In genomic region chr12:83927747-83928146, GRCm38 (mm10) we compare ENCODE assay signal across 14 mouse cellular contexts. TPM values are rescaled to one million over a fixed set of nuclear protein-coding genes. Genes with fewer than 3 reads are reported as not detected.
DNase-seq lines count a peak whose midpoint lies in the region; ATAC-seq and TF ChIP-seq lines count a peak whose summit lies in the region.
"Had no signal": no experiment of that assay in that cellular context is flagged by ENCODE, and none has a peak within 500 bp of the region (broad histone marks: within the 10 kb centered on the region; RNA-seq: fewer than 3 reads in every experiment).

No protein-coding gene starts in this region.

- H3K27ac ChIP-seq in stomach, embryonic 16.5 days (ENCODE audit: low read length), result peak overlapping the region; percentile 54
- no peak overlapping the region for H3K27ac ChIP-seq in stomach, postnatal 0 days (replicated peaks)
- H3K27ac ChIP-seq in lung, embryonic 16.5 days (ENCODE audit: low read length), result peak overlapping the region; percentile 52; the same call in 1 of the 2 replicates
- H3K27ac ChIP-seq in forebrain, embryonic 11.5 days (ENCODE audit: low read depth, low read length), result no peak overlapping the region
- no peak overlapping the region for H3K27ac ChIP-seq in hindbrain, embryonic 12.5 days
- H3K27ac ChIP-seq: limb, embryonic 12.5 days had no signal

- H3K4me3 ChIP-seq in stomach, embryonic 16.5 days (replicated peaks; ENCODE audit: low read length), result no peak overlapping the region
- no peak overlapping the region for H3K4me3 ChIP-seq in stomach, postnatal 0 days (ENCODE audit: low read depth, low read length)
- no peak overlapping the region for H3K4me3 ChIP-seq in lung, embryonic 16.5 days (ENCODE audit: low read length)
- H3K4me3 ChIP-seq in forebrain, embryonic 11.5 days (ENCODE audit: low read depth, low read length), result no peak overlapping the region
- H3K4me3 ChIP-seq in hindbrain, embryonic 12.5 days, result no peak overlapping the region
- H3K4me3 ChIP-seq: limb, embryonic 12.5 days had no signal

- TF ChIP-seq CTCF in stomach, postnatal 0 days (IDR thresholded peaks at IDR 0.05; ENCODE audit: low read depth), result no peak

- no peak overlapping the region for H3K4me2 ChIP-seq in stomach, embryonic 16.5 days (ENCODE audit: low read depth, low read length)
- H3K4me2 ChIP-seq in stomach, postnatal 0 days (replicated peaks; ENCODE audit: low read depth), result no peak overlapping the region
- H3K4me2 ChIP-seq in lung, embryonic 16.5 days (ENCODE audit: low read depth, low read length), result no peak overlapping the region
- no peak overlapping the region for H3K4me2 ChIP-seq in forebrain, embryonic 11.5 days (ENCODE audit: low read depth, low read length, severe bottlenecking)
- no peak overlapping the region for H3K4me2 ChIP-seq in hindbrain, embryonic 12.5 days (replicated peaks)
- H3K4me2 ChIP-seq: limb, embryonic 12.5 days had no signal

- no peak overlapping the region for H3K9ac ChIP-seq in stomach, embryonic 16.5 days (ENCODE audit: low read length)
- no peak overlapping the region for H3K9ac ChIP-seq in stomach, postnatal 0 days (ENCODE audit: low read length)
- no peak overlapping the region for H3K9ac ChIP-seq in lung, embryonic 16.5 days (ENCODE audit: low read length)
- no peak overlapping the region for H3K9ac ChIP-seq in forebrain, embryonic 11.5 days (ENCODE audit: low read length)
- no peak overlapping the region for H3K9ac ChIP-seq in hindbrain, embryonic 12.5 days
- H3K9ac ChIP-seq: limb, embryonic 12.5 days had no signal

- peaks cover 2% of the 10 kb centered on the region for H3K4me1 ChIP-seq in stomach, embryonic 16.5 days (ENCODE audit: control insufficient read depth, insufficient read depth, low read length)
- no peaks in the 10 kb centered on the region for H3K4me1 ChIP-seq in stomach, postnatal 0 days (replicated peaks; ENCODE audit: control insufficient read depth, insufficient read depth)
- H3K4me1 ChIP-seq in lung, embryonic 16.5 days (replicated peaks; ENCODE audit: control insufficient read depth, insufficient read depth, low read length), result peaks cover 19% of the 10 kb centered on the region
- H3K4me1 ChIP-seq in forebrain, embryonic 11.5 days (replicated peaks; ENCODE audit: control insufficient read depth, insufficient read depth, low read length), result peaks cover 2% of the 10 kb centered on the region; the same call in 1 of the 2 replicates
- peaks cover 4% of the 10 kb centered on the region for H3K4me1 ChIP-seq in hindbrain, embryonic 12.5 days

- TF ChIP-seq EP300 in stomach, postnatal 0 days (optimal IDR thresholded peaks at IDR 0.05), result no peak

- H3K9me3 ChIP-seq in stomach, embryonic 16.5 days (replicated peaks; ENCODE audit: control insufficient read depth, low read length), result no peaks in the 10 kb centered on the region
- no peaks in the 10 kb centered on the region for H3K9me3 ChIP-seq in stomach, postnatal 0 days (ENCODE audit: control insufficient read depth, low read length)
- no peaks in the 10 kb centered on the region for H3K9me3 ChIP-seq in lung, embryonic 16.5 days (ENCODE audit: control insufficient read depth, low read length)
- H3K9me3 ChIP-seq in forebrain, embryonic 11.5 days (ENCODE audit: control insufficient read depth, low read length), result no peaks in the 10 kb centered on the region
- H3K9me3 ChIP-seq in hindbrain, embryonic 12.5 days (replicated peaks), result no peaks in the 10 kb centered on the region
- H3K9me3 ChIP-seq: limb, embryonic 12.5 days had no signal

- no peaks in the 10 kb centered on the region for H3K36me3 ChIP-seq in stomach, embryonic 16.5 days (ENCODE audit: control insufficient read depth, insufficient read depth, low read length)
- no peaks in the 10 kb centered on the region for H3K36me3 ChIP-seq in stomach, postnatal 0 days (ENCODE audit: control insufficient read depth, insufficient read depth, low read length)
- H3K36me3 ChIP-seq in lung, embryonic 16.5 days (ENCODE audit: control insufficient read depth, insufficient read depth, low read length), result no peaks in the 10 kb centered on the region
- H3K36me3 ChIP-seq in forebrain, embryonic 11.5 days (ENCODE audit: control insufficient read depth, insufficient read depth, low read length), result no peaks in the 10 kb centered on the region
- H3K36me3 ChIP-seq in hindbrain, embryonic 12.5 days, result no peaks in the 10 kb centered on the region
- H3K36me3 ChIP-seq: limb, embryonic 12.5 days had no signal

- WGBS in stomach, embryonic 16.5 days, result 72% methylated on average over 4 of the region's 4 CpGs
- 68% methylated on average over 4 of the region's 4 CpGs for WGBS in stomach, postnatal 0 days
- 67% methylated on average over 4 of the region's 4 CpGs for WGBS in lung, embryonic 16.5 days
- WGBS in forebrain, embryonic 11.5 days, result 88% methylated on average over 4 of the region's 4 CpGs
- 82% methylated on average over 4 of the region's 4 CpGs for WGBS in hindbrain, embryonic 12.5 days

- H3K27me3 ChIP-seq in stomach, embryonic 16.5 days (ENCODE audit: control insufficient read depth, insufficient read depth, low read length), result no peaks in the 10 kb centered on the region
- H3K27me3 ChIP-seq in stomach, postnatal 0 days (ENCODE audit: control insufficient read depth, insufficient read depth, low read length), result no peaks in the 10 kb centered on the region
- no peaks in the 10 kb centered on the region for H3K27me3 ChIP-seq in lung, embryonic 16.5 days (ENCODE audit: control insufficient read depth, insufficient read depth, low read depth, low read length)
- no peaks in the 10 kb centered on the region for H3K27me3 ChIP-seq in forebrain, embryonic 11.5 days (ENCODE audit: control insufficient read depth, insufficient read depth, low read length)
- H3K27me3 ChIP-seq in hindbrain, embryonic 12.5 days, result no peaks in the 10 kb centered on the region
- H3K27me3 ChIP-seq: limb, embryonic 12.5 days had no signal

- no peak for ATAC-seq in stomach, embryonic 16.5 days (ENCODE audit: insufficient read depth, low FRiP score)
- no peak for ATAC-seq in stomach, postnatal 0 days (ENCODE audit: low FRiP score, low TSS enrichment)
- ATAC-seq in lung, embryonic 16.5 days (ENCODE audit: low read depth), result no peak
- no peak for ATAC-seq in forebrain, embryonic 11.5 days (replicated peaks; ENCODE audit: low FRiP score)
- ATAC-seq in hindbrain, embryonic 12.5 days (ENCODE audit: low FRiP score), result no peak
- ATAC-seq: hindbrain, embryonic 16.5 days had no signal

- peak; percentile 27 for DNase-seq in adrenal gland, postnatal 14 days
- no peak for DNase-seq in adrenal gland, adult 18-20 months (ENCODE audit: low spot score in 2 of 2)
- no peak for DNase-seq in stomach, postnatal 0 days (ENCODE audit: low spot score)
- no peak for DNase-seq in thymus, postnatal 0 days (ENCODE audit: low spot score)
- no peak for DNase-seq in forebrain, embryonic 11.5 days (ENCODE audit: low spot score)
- DNase-seq: adrenal gland, adult 2 months; cerebellum, adult 11-12 months had no signal

RNA-seq across cellular contexts. Expression of gene Numb, which starts 6.0 kb away (rescaled TPM):
- total RNA-seq in adrenal gland, postnatal 14 days (2021), result 40.7 and 47.3 TPM in 2 replicates
- 10 to 100 TPM; 51.9 to 57.5 TPM for total RNA-seq in adrenal gland, adult 18-20 months (2021)
- 37.6 and 41.3 TPM in 2 replicates for polyA plus RNA-seq in stomach, embryonic 16.5 days (2015; fragmentation: Nextera tagmentation; extraction: Ambion mirVana)
- 19.9 and 22.6 TPM in 2 replicates for polyA plus RNA-seq in stomach, postnatal 0 days (2015; fragmentation: Nextera tagmentation; extraction: Ambion mirVana)
- 46.1 and 46.6 TPM in 2 replicates for polyA plus RNA-seq in lung, embryonic 16.5 days (2015; fragmentation: Nextera tagmentation; extraction: Ambion mirVana)
- polyA plus RNA-seq in thymus, postnatal 0 days (2015; fragmentation: Nextera tagmentation; extraction: Ambion mirVana), result 13.6 and 14.9 TPM in 2 replicates
- polyA plus RNA-seq in forebrain, embryonic 11.5 days (2014; fragmentation: Nextera tagmentation; extraction: Ambion mirVana), result 33.3 and 34.4 TPM in 2 replicates
- 30.8 and 31.5 TPM in 2 replicates for polyA plus RNA-seq in hindbrain, embryonic 12.5 days (2016; fragmentation: Nextera tagmentation; extraction: Ambion mirVana)

RNA-seq across cellular contexts. Expression of gene Riox1, which starts 22.7 kb away (rescaled TPM):
- 13.8 and 15.0 TPM in 2 replicates for total RNA-seq in adrenal gland, postnatal 14 days (2021)
- 10 to 100 TPM; 15.2 to 16.4 TPM for total RNA-seq in adrenal gland, adult 18-20 months (2021)
- 4.8 and 5.8 TPM in 2 replicates for polyA plus RNA-seq in stomach, embryonic 16.5 days (2015; fragmentation: Nextera tagmentation; extraction: Ambion mirVana)
- 6.9 and 9.9 TPM in 2 replicates for polyA plus RNA-seq in stomach, postnatal 0 days (2015; fragmentation: Nextera tagmentation; extraction: Ambion mirVana)
- polyA plus RNA-seq in lung, embryonic 16.5 days (2015; fragmentation: Nextera tagmentation; extraction: Ambion mirVana), result 8.1 and 8.9 TPM in 2 replicates
- 16.3 and 21.3 TPM in 2 replicates for polyA plus RNA-seq in thymus, postnatal 0 days (2015; fragmentation: Nextera tagmentation; extraction: Ambion mirVana)
- 18.0 and 20.0 TPM in 2 replicates for polyA plus RNA-seq in forebrain, embryonic 11.5 days (2014; fragmentation: Nextera tagmentation; extraction: Ambion mirVana)
- polyA plus RNA-seq in hindbrain, embryonic 12.5 days (2016; fragmentation: Nextera tagmentation; extraction: Ambion mirVana), result 18.5 and 18.7 TPM in 2 replicates

RNA-seq across cellular contexts. Expression of gene Heatr4, which starts 56.9 kb away (rescaled TPM):
- not detected in 2 replicates for total RNA-seq in adrenal gland, postnatal 14 days (2021)
- not detected for total RNA-seq in adrenal gland, adult 18-20 months (2021)
- polyA plus RNA-seq in stomach, embryonic 16.5 days (2015; fragmentation: Nextera tagmentation; extraction: Ambion mirVana), result 0.05 and 0.10 TPM in 2 replicates
- 0.06 TPM in 1 of 2 replicates, not detected in the other for polyA plus RNA-seq in stomach, postnatal 0 days (2015; fragmentation: Nextera tagmentation; extraction: Ambion mirVana)
- not detected in 2 replicates for polyA plus RNA-seq in lung, embryonic 16.5 days (2015; fragmentation: Nextera tagmentation; extraction: Ambion mirVana)
- polyA plus RNA-seq in thymus, postnatal 0 days (2015; fragmentation: Nextera tagmentation; extraction: Ambion mirVana), result 0.04 TPM in 1 of 2 replicates, not detected in the other
- polyA plus RNA-seq in forebrain, embryonic 11.5 days (2014; fragmentation: Nextera tagmentation; extraction: Ambion mirVana), result not detected in 2 replicates
- polyA plus RNA-seq in hindbrain, embryonic 12.5 days (2016; fragmentation: Nextera tagmentation; extraction: Ambion mirVana), result not detected in 2 replicates
- total RNA-seq: adrenal gland, adult 2 months; ES-E14 had no signal
- polyA plus RNA-seq: adrenal gland, adult 2 months; embryonic facial prominence, embryonic 14.5 days; hindbrain, embryonic 16.5 days; limb, embryonic 12.5 days had no signal

RNA-seq across cellular contexts. Expression of gene Acot2, which starts 59.9 kb away (rescaled TPM):
- 31.7 and 39.1 TPM in 2 replicates for total RNA-seq in adrenal gland, postnatal 14 days (2021)
- 10 to 100 TPM; 19.2 to 38.5 TPM for total RNA-seq in adrenal gland, adult 18-20 months (2021)
- polyA plus RNA-seq in stomach, embryonic 16.5 days (2015; fragmentation: Nextera tagmentation; extraction: Ambion mirVana), result 23.7 and 24.9 TPM in 2 replicates
- 45.6 and 47.2 TPM in 2 replicates for polyA plus RNA-seq in stomach, postnatal 0 days (2015; fragmentation: Nextera tagmentation; extraction: Ambion mirVana)
- 40.9 and 43.6 TPM in 2 replicates for polyA plus RNA-seq in lung, embryonic 16.5 days (2015; fragmentation: Nextera tagmentation; extraction: Ambion mirVana)
- 14.0 and 21.8 TPM in 2 replicates for polyA plus RNA-seq in thymus, postnatal 0 days (2015; fragmentation: Nextera tagmentation; extraction: Ambion mirVana)
- 12.2 and 12.7 TPM in 2 replicates for polyA plus RNA-seq in forebrain, embryonic 11.5 days (2014; fragmentation: Nextera tagmentation; extraction: Ambion mirVana)
- 16.1 and 18.0 TPM in 2 replicates for polyA plus RNA-seq in hindbrain, embryonic 12.5 days (2016; fragmentation: Nextera tagmentation; extraction: Ambion mirVana)

Comparison
In these comparisons a context has a peak if more than half of its experiments do, and no peak if none do; other contexts are left out.
1. H3K27ac ChIP-seq: peak in stomach, embryonic 16.5 days (single experiment) and lung, embryonic 16.5 days (single experiment); none in stomach, postnatal 0 days (single experiment), forebrain, embryonic 11.5 days (single experiment) and hindbrain, embryonic 12.5 days (single experiment).